Mouse (Mus musculus): ENCODE measurements around the gene Dnajb1. TPM values are rescaled to one million over a fixed set of nuclear protein-coding genes. Genes with fewer than 3 reads are reported as not detected.

Gene Dnajb1
- 7.8 TPM for polyA plus RNA-seq (2015; fragmentation: Illumina TruSeq; extraction: RNeasy Lipid Tissue Mini Kit (QIAGEN cat#74804); ENCODE audit: insufficient read depth, low read depth, low replicate concordance)

DNA sequence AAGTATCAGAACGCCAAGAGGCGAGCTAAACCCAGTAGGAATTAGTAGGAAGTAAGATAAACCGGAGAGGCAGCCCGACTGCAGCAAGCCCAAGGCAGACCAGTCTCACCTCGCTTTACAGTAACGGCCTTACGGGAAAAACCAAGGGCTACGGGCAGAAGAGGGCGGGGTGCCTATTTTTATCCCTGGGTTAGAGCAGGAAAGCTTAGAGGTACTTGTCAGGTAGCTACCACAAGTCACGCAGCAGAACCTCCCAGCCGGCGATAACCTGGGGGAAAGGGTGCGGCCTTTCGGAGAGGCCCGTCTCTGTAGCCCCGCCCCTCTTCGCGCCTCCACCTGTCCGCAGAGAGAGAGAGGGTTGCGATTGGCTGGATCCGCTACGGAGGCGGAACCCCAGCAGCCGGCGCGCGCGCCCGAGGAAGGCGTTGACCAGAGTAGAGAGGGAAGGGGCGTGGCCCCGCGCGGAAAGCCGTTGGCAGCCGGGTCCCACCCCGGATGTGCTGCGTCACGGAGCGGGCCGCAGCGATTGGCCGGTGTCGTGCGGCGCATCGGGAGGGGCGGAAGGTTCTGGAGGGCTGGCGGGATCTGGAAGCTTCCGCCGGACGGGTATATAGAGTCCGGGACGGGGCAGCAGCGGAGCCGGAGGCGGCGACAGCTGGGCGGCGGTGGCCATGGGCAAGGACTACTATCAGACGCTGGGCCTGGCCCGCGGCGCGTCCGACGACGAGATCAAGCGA is at the start of gene Dnajb1, which contains the start of gene Tecr:
Gene Dnajb1 (plus strand): TSS at position 533 of the 737 bp plus-strand sequence.
Gene Tecr (minus strand): TSS at position 311 of the 737 bp plus-strand sequence.

GRCm38 (mm10) chr8:83566469-83567395 is 41.3 kb upstream of the Dnajb1 start, which contains the start of gene Ndufb7:
TSS of gene Ndufb7 (plus strand) at chr8:83566671.

GRCm38 (mm10) chr8:83652030-83652743 is 44.2 kb downstream of the Dnajb1 start, which contains the start of gene Gipc1:
TSS of gene Gipc1 (plus strand) at chr8:83652677.

Other genes starting within 250 kb of the Dnajb1 start
- not detected for gene Clgn, start 218.3 kb upstream of the Dnajb1 start, polyA plus RNA-seq (2015; fragmentation: Illumina TruSeq; extraction: RNeasy Lipid Tissue Mini Kit (QIAGEN cat#74804); ENCODE audit: insufficient read depth, low read depth, low replicate concordance)
- 17.8 TPM for gene Scoc, start 149.8 kb upstream of the Dnajb1 start, polyA plus RNA-seq (2015; fragmentation: Illumina TruSeq; extraction: RNeasy Lipid Tissue Mini Kit (QIAGEN cat#74804); ENCODE audit: insufficient read depth, low read depth, low replicate concordance)
- not detected for gene Olfr370, start 72.4 kb upstream of the Dnajb1 start, polyA plus RNA-seq (2015; fragmentation: Illumina TruSeq; extraction: RNeasy Lipid Tissue Mini Kit (QIAGEN cat#74804); ENCODE audit: insufficient read depth, low read depth, low replicate concordance)
- gene Ndufb7, start 41.5 kb upstream of the Dnajb1 start, polyA plus RNA-seq (2015; fragmentation: Illumina TruSeq; extraction: RNeasy Lipid Tissue Mini Kit (QIAGEN cat#74804); ENCODE audit: insufficient read depth, low read depth, low replicate concordance): 74.6 TPM
- 77.7 TPM for gene Tecr, start 222 bp upstream of the Dnajb1 start, polyA plus RNA-seq (2015; fragmentation: Illumina TruSeq; extraction: RNeasy Lipid Tissue Mini Kit (QIAGEN cat#74804); ENCODE audit: insufficient read depth, low read depth, low replicate concordance)
- 9.7 TPM for gene Gipc1, start 44.5 kb downstream of the Dnajb1 start, polyA plus RNA-seq (2015; fragmentation: Illumina TruSeq; extraction: RNeasy Lipid Tissue Mini Kit (QIAGEN cat#74804); ENCODE audit: insufficient read depth, low read depth, low replicate concordance)
- gene Ptger1, start 58.5 kb downstream of the Dnajb1 start, polyA plus RNA-seq (2015; fragmentation: Illumina TruSeq; extraction: RNeasy Lipid Tissue Mini Kit (QIAGEN cat#74804); ENCODE audit: insufficient read depth, low read depth, low replicate concordance): 0.18 TPM
- gene Pkn1, start 91.0 kb downstream of the Dnajb1 start, polyA plus RNA-seq (2015; fragmentation: Illumina TruSeq; extraction: RNeasy Lipid Tissue Mini Kit (QIAGEN cat#74804); ENCODE audit: insufficient read depth, low read depth, low replicate concordance): 26.2 TPM
- gene Ddx39, start 107.0 kb downstream of the Dnajb1 start, polyA plus RNA-seq (2015; fragmentation: Illumina TruSeq; extraction: RNeasy Lipid Tissue Mini Kit (QIAGEN cat#74804); ENCODE audit: insufficient read depth, low read depth, low replicate concordance): 10.1 TPM
- 16.6 TPM for gene Adgre5, start 133.1 kb downstream of the Dnajb1 start, polyA plus RNA-seq (2015; fragmentation: Illumina TruSeq; extraction: RNeasy Lipid Tissue Mini Kit (QIAGEN cat#74804); ENCODE audit: insufficient read depth, low read depth, low replicate concordance)